Mouse (Mus musculus) neural tube, embryonic 14.5 days (tissue): ENCODE measurements around the gene Uvrag. TPM values are rescaled to one million over a fixed set of nuclear protein-coding genes. Genes with fewer than 3 reads are reported as not detected.

Experiments used
- ATAC-seq: fragments of 200-750 bp; cut with Nextera tagmentation; 2 replicates; pipeline ENCODE4 v1.8.0; 2017; ENCODE audit warnings: low read depth, mild to moderate bottlenecking, moderate TSS enrichment, moderate library complexity
- H3K27ac ChIP-seq: fragments of 300-500 bp; sonication (generic); 2 replicates; pipeline ENCODE4 v1.5.1; 2014; ENCODE audit warnings: low read depth, mild to moderate bottlenecking, control low read depth, low read length, moderate library complexity, mixed read lengths
- H3K27me3 ChIP-seq: fragments of 300-500 bp; sonication (generic); 2 replicates; pipeline ENCODE4 v1.6.1; 2014; ENCODE audit warnings: low read length; ENCODE audit not compliant: control insufficient read depth, insufficient read depth
- H3K36me3 ChIP-seq: fragments of 300-500 bp; sonication (generic); 2 replicates; pipeline ENCODE4 v1.6.1; 2014; ENCODE audit warnings: low read length, mixed read lengths; ENCODE audit not compliant: control insufficient read depth, insufficient read depth
- H3K4me1 ChIP-seq: fragments of 300-500 bp; sonication (generic); 2 replicates; pipeline ENCODE4 v1.6.1; 2014; ENCODE audit warnings: low read length; ENCODE audit not compliant: control insufficient read depth, insufficient read depth
- H3K4me2 ChIP-seq: fragments of 300-500 bp; sonication (generic); 2 replicates; pipeline ENCODE4 v1.6.1; 2014; ENCODE audit warnings: mild to moderate bottlenecking, low read depth, low read length, control low read depth
- H3K4me3 ChIP-seq: fragments of 300-500 bp; sonication (generic); 2 replicates; pipeline ENCODE4 v1.5.1; 2014; ENCODE audit warnings: low read depth, low read length, control low read depth, mixed read lengths
- H3K9ac ChIP-seq: fragments of 300-500 bp; sonication (generic); replicated peaks from 2 replicates; pipeline ENCODE4 v1.6.1; 2014; ENCODE audit warnings: low read depth, mild to moderate bottlenecking, control low read depth, low read length, mixed read lengths
- H3K9me3 ChIP-seq: fragments of 300-500 bp; sonication (generic); 2 replicates; pipeline ENCODE4 v1.6.1; 2016; ENCODE audit warnings: low read length; ENCODE audit not compliant: control insufficient read depth
- WGBS: fragments of 180-500 bp; shearing (Covaris S2); extraction: QIAGEN DNeasy Blood & Tissue Kit; methylation state at CpG from one replicate; pipeline ENCODE4 v1.1.7; 2014; 5-methylcytosine and 5-hydroxymethylcytosine counted together
- polyA plus RNA-seq: library from polyadenylated mRNA; unstranded; fragments of >200 nt; fragmentation: Nextera tagmentation; extraction: Ambion mirVana; gene quantifications from 2 replicates; pipeline ENCODE4 v1.2.1, GENCODE M21; 2014

Gene Uvrag
- polyA plus RNA-seq, 1 experiment from 2014 or later, result 23.8 TPM

- H3K4me1 ChIP-seq, result 0 out of 2 replicates have a peak, but pooled peaks cover 6% of the 10 kb centered on the region
- ATAC-seq, result no peak
- H3K36me3 ChIP-seq, result no peaks in the 10 kb centered on the region
- no peaks in the 10 kb centered on the region for H3K9me3 ChIP-seq
- H3K4me3 ChIP-seq, result no peak overlapping the region
- H3K4me2 ChIP-seq, result no peak overlapping the region
- no peaks in the 10 kb centered on the region for H3K27me3 ChIP-seq
- 42% methylated on average over 8 of the region's 8 CpGs for WGBS
- H3K9ac ChIP-seq, result no peak overlapping the region
- H3K27ac ChIP-seq, result no peak overlapping the region
These were observed 183.7 kb downstream of the Uvrag start for GRCm38 (mm10) chr7:98957111-98957741.

- 56% methylated on average over 1 of the region's 1 CpGs for WGBS
These were observed 184.3 kb downstream of the Uvrag start for GRCm38 (mm10) chr7:98956609-98957008.

GRCm38 (mm10) chr7:98953649-98954048 lies 187.3 kb downstream of the Uvrag start:
- 83% methylated on average over 3 of the region's 3 CpGs for WGBS

More at GRCm38 (mm10) chr7:98956609-98957008, 184.3 kb downstream of the Uvrag start:
- H3K9me3 ChIP-seq, result no peaks in the 10 kb centered on the region
- H3K4me1 ChIP-seq, result 0 out of 2 replicates have a peak, but pooled peaks cover under 1% of the 10 kb centered on the region
- H3K9ac ChIP-seq, result no peak overlapping the region
- H3K4me3 ChIP-seq, result no peak overlapping the region
- no peaks in the 10 kb centered on the region for H3K27me3 ChIP-seq
- H3K27ac ChIP-seq, result no peak overlapping the region
- no peak for ATAC-seq
- H3K36me3 ChIP-seq, result no peaks in the 10 kb centered on the region
- H3K4me2 ChIP-seq, result no peak overlapping the region

GRCm38 (mm10) chr7:98944986-98945385 lies 196.0 kb downstream of the Uvrag start:
- Histone ChIP-seq H3K36me3 (no peaks in the 10 kb centered on the region), H3K9ac (no peak overlapping the region), H3K9me3 (no peaks in the 10 kb centered on the region), H3K4me1 (peaks cover 5% of the 10 kb centered on the region; the same call in 1 of the 2 replicates), H3K27ac (no peak overlapping the region), H3K4me2 (no peak overlapping the region), H3K4me3 (no peak overlapping the region), H3K27me3 (no peaks in the 10 kb centered on the region)
- WGBS, result 80% methylated on average over 3 of the region's 3 CpGs
- no peak for ATAC-seq

More at GRCm38 (mm10) chr7:98953649-98954048, 187.3 kb downstream of the Uvrag start:
- no peak for ATAC-seq
- H3K27me3 ChIP-seq, result no peaks in the 10 kb centered on the region
- peaks cover 6% of the 10 kb centered on the region; the same call in 1 of the 2 replicates for H3K4me1 ChIP-seq
- no peak overlapping the region for H3K27ac ChIP-seq
- H3K4me3 ChIP-seq, result no peak overlapping the region
- no peak overlapping the region for H3K9ac ChIP-seq
- no peaks in the 10 kb centered on the region for H3K36me3 ChIP-seq
- H3K9me3 ChIP-seq, result no peaks in the 10 kb centered on the region
- no peak overlapping the region for H3K4me2 ChIP-seq

GRCm38 (mm10) chr7:98943687-98944086 lies 197.3 kb downstream of the Uvrag start:
- no peak overlapping the region for H3K4me3 ChIP-seq
- H3K9ac ChIP-seq, result no peak overlapping the region
- H3K4me2 ChIP-seq, result no peak overlapping the region
- H3K4me1 ChIP-seq, result no peaks in the 10 kb centered on the region
- ATAC-seq, result no peak
- H3K27me3 ChIP-seq, result no peaks in the 10 kb centered on the region
- H3K36me3 ChIP-seq, result no peaks in the 10 kb centered on the region
- WGBS, result 86% methylated on average over 5 of the region's 5 CpGs
- H3K27ac ChIP-seq, result no peak overlapping the region
- H3K9me3 ChIP-seq, result no peaks in the 10 kb centered on the region

GRCm38 (mm10) chr7:98942746-98943145 lies 198.2 kb downstream of the Uvrag start:
- Histone ChIP-seq H3K4me3 (no peak overlapping the region), H3K4me2 (no peak overlapping the region), H3K4me1 (no peaks in the 10 kb centered on the region), H3K9ac (no peak overlapping the region), H3K27ac (no peak overlapping the region), H3K9me3 (no peaks in the 10 kb centered on the region), H3K27me3 (no peaks in the 10 kb centered on the region), H3K36me3 (no peaks in the 10 kb centered on the region)
- 77% methylated on average over 6 of the region's 6 CpGs for WGBS
- ATAC-seq, result no peak

- ATAC-seq, result no peak; the same call in 1 of the 2 replicates
- 59% methylated on average over 6 of the region's 6 CpGs for WGBS
- no peak overlapping the region for H3K4me2 ChIP-seq
- no peak overlapping the region for H3K9ac ChIP-seq
- no peak overlapping the region for H3K4me3 ChIP-seq
- no peak overlapping the region for H3K27ac ChIP-seq
- H3K36me3 ChIP-seq, result no peaks in the 10 kb centered on the region
- peaks cover 9% of the 10 kb centered on the region; the same call in 1 of the 2 replicates for H3K4me1 ChIP-seq
- no peaks in the 10 kb centered on the region for H3K9me3 ChIP-seq
- H3K27me3 ChIP-seq, result no peaks in the 10 kb centered on the region
These were observed 201.7 kb downstream of the Uvrag start for GRCm38 (mm10) chr7:98939194-98939593.

GRCm38 (mm10) chr7:98938621-98939020 lies 202.3 kb downstream of the Uvrag start:
- Histone ChIP-seq H3K27me3 (no peaks in the 10 kb centered on the region), H3K9ac (no peak overlapping the region), H3K4me1 (peaks cover 9% of the 10 kb centered on the region; the same call in 1 of the 2 replicates), H3K4me3 (no peak overlapping the region), H3K4me2 (no peak overlapping the region), H3K9me3 (no peaks in the 10 kb centered on the region), H3K36me3 (no peaks in the 10 kb centered on the region), H3K27ac (no peak overlapping the region)
- no peak for ATAC-seq
- 86% methylated on average over 7 of the region's 7 CpGs for WGBS

- peaks cover 9% of the 10 kb centered on the region; the same call in 1 of the 2 replicates for H3K4me1 ChIP-seq
- no peaks in the 10 kb centered on the region for H3K36me3 ChIP-seq
- H3K27ac ChIP-seq, result no peak overlapping the region
- no peak overlapping the region; the same call in 1 of the 2 replicates for H3K9ac ChIP-seq
- 24% methylated on average over 20 of the region's 20 CpGs for WGBS
- H3K4me2 ChIP-seq, result no peak overlapping the region
- no peaks in the 10 kb centered on the region for H3K9me3 ChIP-seq
- no peak for ATAC-seq
- no peaks in the 10 kb centered on the region for H3K27me3 ChIP-seq
- H3K4me3 ChIP-seq, result no peak overlapping the region
These were observed 203.7 kb downstream of the Uvrag start for GRCm38 (mm10) chr7:98937079-98937813.
